Mouse (Mus musculus): ENCODE data around the gene Zfp128. TPM values are rescaled to one million over a fixed set of nuclear protein-coding genes. Genes with fewer than 3 reads are reported as not detected.

Gene Zfp128
- polyA plus RNA-seq, 1 experiment from 2014 or later = 2.5 TPM

DNA sequence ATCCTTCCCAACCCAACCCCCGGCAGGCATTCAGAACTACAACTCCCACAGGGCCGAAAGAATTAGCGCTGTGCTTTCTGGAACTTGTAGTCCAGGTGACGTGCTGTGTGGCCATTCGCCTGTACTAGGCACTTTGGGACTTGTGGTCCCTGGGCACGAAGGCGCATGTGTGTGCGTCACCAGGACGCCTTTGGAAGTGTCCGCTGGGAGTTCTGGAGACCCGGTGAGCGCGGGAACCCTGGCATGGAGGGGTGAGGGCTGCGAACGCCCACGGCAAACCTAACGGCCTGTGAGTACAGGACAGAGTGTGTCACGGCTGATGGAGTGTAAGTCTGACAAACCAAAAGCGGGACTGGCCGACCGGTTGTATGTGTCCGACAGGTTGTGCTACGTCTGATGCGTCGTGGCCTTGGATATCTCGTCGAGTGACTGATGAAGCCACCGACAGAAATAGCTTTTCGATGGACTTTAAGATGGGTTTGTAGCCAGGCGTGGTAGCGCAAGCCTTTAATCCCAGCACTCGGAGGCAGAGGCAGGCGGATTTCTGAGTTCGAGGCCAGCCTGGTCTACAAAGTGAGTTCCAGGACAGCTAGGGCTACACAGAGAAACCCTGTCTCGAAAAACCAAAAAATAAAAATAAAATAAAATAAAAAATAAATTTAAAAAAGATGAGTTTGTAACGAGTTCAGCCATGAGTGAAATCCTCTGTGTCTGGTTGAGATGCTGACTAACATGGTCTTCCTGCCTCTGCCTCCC is 16.9 kb downstream of the Zfp128 start, which contains the start of gene Zscan22:
Zscan22 (plus strand) TSS at position 161 of the 756 bp plus-strand sequence.
- Histone ChIP-seq H3K27me3 (replicated peaks; ENCODE audit: insufficient read depth, low read length) (no peaks in the 10 kb centered on the region), H3K4me2 (replicated peaks; ENCODE audit: low read depth, low read length) (peak within 1 kb of the TSS; percentile 58), H3K36me3 (ENCODE audit: insufficient read depth, low read length) (no peaks in the 10 kb centered on the region), H3K9me3 (ENCODE audit: low read length) (no peaks in the 10 kb centered on the region), H3K4me3 (ENCODE audit: low read depth, low read length) (peak within 1 kb of the TSS; percentile 69), H3K27ac (ENCODE audit: low read length) (no peak within 1 kb of the TSS), H3K4me1 (ENCODE audit: insufficient read depth, low read depth, low read length) (no peaks in the 10 kb centered on the region), H3K9ac (replicated peaks; ENCODE audit: low read depth) (peak within 1 kb of the TSS; percentile 45; the same call in 1 of the 2 replicates)
- WGBS = 4% methylated on average over 36 of the region's 36 CpGs
- no peak for TF ChIP-seq EP300 (IDR thresholded peaks at IDR 0.05)
- TF ChIP-seq CTCF (IDR thresholded peaks at IDR 0.05) = no peak; the same call in 1 of the 2 replicates
- DNase-seq (ENCODE audit: low spot score) (peak; percentile 97), ATAC-seq (peak; percentile 100)

DNA sequence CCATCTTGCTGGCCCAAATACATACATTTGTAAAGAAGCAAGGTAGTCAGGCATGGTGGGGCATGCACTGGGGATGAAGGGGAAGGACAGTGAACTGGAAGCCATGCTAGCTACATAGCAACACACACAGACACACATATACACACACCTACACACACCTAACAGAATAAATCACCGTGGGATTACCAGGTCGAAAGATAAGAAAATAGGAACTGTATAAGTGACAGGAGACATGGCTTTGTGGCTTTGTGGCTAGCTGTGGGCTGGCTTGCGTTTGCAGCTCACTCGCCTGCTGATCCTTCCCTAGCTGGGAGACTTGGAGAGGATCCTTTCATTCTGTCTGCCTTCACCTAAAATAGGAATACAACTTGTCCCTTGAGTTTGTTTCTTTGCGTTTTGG is 20.5 kb downstream of the Zfp128 start:
- H3K4me3 ChIP-seq (ENCODE audit: low read depth, low read length) = no peak overlapping the region
- no peaks in the 10 kb centered on the region for H3K9me3 ChIP-seq (ENCODE audit: low read length)
- H3K9ac ChIP-seq (replicated peaks; ENCODE audit: low read depth) = no peak overlapping the region
- no peak for ATAC-seq
- H3K27me3 ChIP-seq (replicated peaks; ENCODE audit: insufficient read depth, low read length) = no peaks in the 10 kb centered on the region
- 0 out of 2 replicates have a peak, but pooled peaks cover 4% of the 10 kb centered on the region for H3K36me3 ChIP-seq (ENCODE audit: insufficient read depth, low read length)
- no peak overlapping the region for H3K27ac ChIP-seq (ENCODE audit: low read length)
- H3K4me2 ChIP-seq (replicated peaks; ENCODE audit: low read depth, low read length) = no peak overlapping the region
- WGBS = 91% methylated on average over 5 of the region's 5 CpGs
- TF ChIP-seq EP300 (IDR thresholded peaks at IDR 0.05) (no peak), CTCF (IDR thresholded peaks at IDR 0.05) (no peak)
- DNase-seq (ENCODE audit: low spot score) = no peak
- H3K4me1 ChIP-seq (ENCODE audit: insufficient read depth, low read depth, low read length) = no peaks in the 10 kb centered on the region

DNA sequence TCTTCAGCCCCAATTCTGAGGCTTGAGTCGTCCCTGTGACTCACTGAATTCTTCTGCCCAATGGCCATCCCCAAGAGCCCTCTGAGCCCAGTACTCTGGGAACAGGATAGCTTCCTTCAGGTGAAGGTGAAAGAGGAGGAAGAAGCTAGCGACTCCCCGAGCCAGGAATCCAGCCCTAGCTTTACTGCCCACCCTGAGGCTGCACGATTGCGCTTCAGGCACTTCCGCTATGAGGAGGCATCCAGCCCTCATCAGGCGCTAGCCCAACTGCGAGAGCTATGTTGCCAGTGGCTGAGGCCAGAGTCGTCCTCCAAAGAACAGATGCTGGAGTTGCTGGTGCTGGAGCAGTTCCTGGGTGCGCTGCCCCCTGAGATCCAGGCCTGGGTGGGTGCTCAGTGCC is 22.6 kb downstream of the Zfp128 start:
- WGBS = 58% methylated on average over 10 of the region's 10 CpGs
- H3K27ac ChIP-seq (ENCODE audit: low read length) = no peak overlapping the region
- no peak overlapping the region for H3K4me3 ChIP-seq (ENCODE audit: low read depth, low read length)
- H3K27me3 ChIP-seq (replicated peaks; ENCODE audit: insufficient read depth, low read length) = no peaks in the 10 kb centered on the region
- H3K4me1 ChIP-seq (ENCODE audit: insufficient read depth, low read depth, low read length) = no peaks in the 10 kb centered on the region
- TF ChIP-seq EP300 (IDR thresholded peaks at IDR 0.05) = no peak
- no peak for TF ChIP-seq CTCF (IDR thresholded peaks at IDR 0.05)
- no peak overlapping the region for H3K9ac ChIP-seq (replicated peaks; ENCODE audit: low read depth)
- H3K9me3 ChIP-seq (ENCODE audit: low read length) = no peaks in the 10 kb centered on the region
- ATAC-seq (no peak), DNase-seq (ENCODE audit: low spot score) (no peak)
- H3K4me2 ChIP-seq (replicated peaks; ENCODE audit: low read depth, low read length) = no peak overlapping the region
- peaks cover 10% of the 10 kb centered on the region; the same call in 1 of the 2 replicates for H3K36me3 ChIP-seq (ENCODE audit: insufficient read depth, low read length)

DNA sequence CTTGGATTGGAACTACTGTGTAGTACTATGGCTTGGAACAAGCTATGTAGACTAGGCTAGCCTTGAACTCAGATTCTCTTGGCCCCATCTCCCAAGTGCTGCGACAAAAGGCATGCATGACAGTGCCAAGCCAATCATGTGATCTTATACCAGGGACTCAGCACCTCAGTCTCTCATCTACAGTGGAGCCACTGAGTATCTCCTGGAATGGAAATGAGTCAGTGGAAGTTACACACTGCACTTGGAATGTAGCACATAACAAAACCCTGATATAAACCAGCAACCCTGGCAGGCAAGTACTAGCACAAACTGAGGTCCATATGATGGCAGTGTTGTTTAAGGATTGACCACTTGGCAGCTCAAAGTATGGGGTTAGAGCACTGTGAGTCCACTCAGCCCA is 24.2 kb downstream of the Zfp128 start:
- TF ChIP-seq CTCF (IDR thresholded peaks at IDR 0.05) = no peak
- TF ChIP-seq EP300 (IDR thresholded peaks at IDR 0.05) = no peak
- Histone ChIP-seq H3K4me1 (ENCODE audit: insufficient read depth, low read depth, low read length) (no peaks in the 10 kb centered on the region; the same call in 1 of the 2 replicates), H3K4me3 (ENCODE audit: low read depth, low read length) (no peak overlapping the region), H3K36me3 (ENCODE audit: insufficient read depth, low read length) (peaks cover 10% of the 10 kb centered on the region; the same call in 1 of the 2 replicates), H3K9me3 (ENCODE audit: low read length) (no peaks in the 10 kb centered on the region), H3K27ac (ENCODE audit: low read length) (no peak overlapping the region), H3K4me2 (replicated peaks; ENCODE audit: low read depth, low read length) (no peak overlapping the region), H3K27me3 (replicated peaks; ENCODE audit: insufficient read depth, low read length) (no peaks in the 10 kb centered on the region), H3K9ac (replicated peaks; ENCODE audit: low read depth) (no peak overlapping the region)
- DNase-seq (ENCODE audit: low spot score) (no peak), ATAC-seq (no peak)
- 86% methylated on average over 1 of the region's 1 CpGs for WGBS

DNA sequence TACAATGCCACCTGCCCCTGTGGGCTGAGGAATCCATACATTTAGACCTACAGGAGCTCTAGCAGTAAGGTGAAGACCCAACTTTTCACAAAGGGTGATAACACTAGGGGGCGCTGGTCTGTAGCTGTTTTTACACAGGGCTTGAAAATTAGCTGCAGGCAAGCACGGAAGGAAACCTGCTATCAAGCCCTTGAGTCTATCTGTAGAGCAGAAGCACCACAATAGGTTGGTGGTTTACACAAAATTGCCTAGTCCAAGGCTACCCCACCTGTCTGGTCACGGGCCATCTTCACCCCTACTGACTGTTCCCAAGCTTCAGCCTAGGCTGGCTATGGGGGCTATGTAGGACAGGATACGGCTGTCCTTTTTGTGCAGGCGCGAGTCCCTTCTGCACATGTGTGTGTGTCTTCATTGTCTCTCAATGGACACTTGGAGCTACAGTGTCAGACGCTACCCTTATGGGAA is 28.6 kb downstream of the Zfp128 start:
- peak overlapping the region; percentile 93 for H3K27ac ChIP-seq (ENCODE audit: low read length)
- peak; percentile 83 for TF ChIP-seq CTCF (IDR thresholded peaks at IDR 0.05)
- peak; percentile 8; the same call in 1 of the 2 replicates for TF ChIP-seq EP300 (IDR thresholded peaks at IDR 0.05)
- H3K4me2 ChIP-seq (replicated peaks; ENCODE audit: low read depth, low read length) = peak overlapping the region; percentile 64
- H3K9ac ChIP-seq (replicated peaks; ENCODE audit: low read depth) = no peak overlapping the region
- H3K4me1 ChIP-seq (ENCODE audit: insufficient read depth, low read depth, low read length) = no peaks in the 10 kb centered on the region; the same call in 1 of the 2 replicates
- H3K9me3 ChIP-seq (ENCODE audit: low read length) = no peaks in the 10 kb centered on the region
- ATAC-seq (peak; percentile 46), DNase-seq (ENCODE audit: low spot score) (peak; percentile 85)
- no peaks in the 10 kb centered on the region for H3K27me3 ChIP-seq (replicated peaks; ENCODE audit: insufficient read depth, low read length)
- WGBS = 44% methylated on average over 7 of the region's 7 CpGs
- peak overlapping the region; percentile 48 for H3K4me3 ChIP-seq (ENCODE audit: low read depth, low read length)
- peaks cover 5% of the 10 kb centered on the region; the same call in 1 of the 2 replicates for H3K36me3 ChIP-seq (ENCODE audit: insufficient read depth, low read length)

DNA sequence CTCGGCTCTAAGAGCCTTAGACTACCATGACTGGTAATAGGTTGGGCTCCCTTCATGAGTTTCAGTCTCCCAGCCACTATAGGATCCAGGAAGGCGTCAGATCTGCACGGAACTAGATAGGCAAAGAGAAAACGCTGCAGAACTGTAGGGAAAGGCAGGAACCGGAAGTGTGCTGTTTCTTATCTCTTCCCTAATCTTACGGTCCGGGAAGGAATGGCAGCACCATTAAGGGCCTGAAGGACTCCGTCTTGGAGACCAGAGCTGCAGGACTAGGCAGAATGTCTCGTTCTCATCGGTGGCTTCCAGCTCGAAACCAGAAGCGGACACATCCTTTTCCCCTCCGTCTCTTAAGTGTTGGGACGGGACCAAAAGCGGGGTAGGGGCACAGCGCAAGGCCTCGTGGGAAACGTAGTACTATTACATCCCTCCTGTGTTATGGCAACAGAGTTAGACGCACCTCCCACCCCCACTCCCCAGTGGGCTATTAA is 29.2 kb downstream of the Zfp128 start:
- TF ChIP-seq CTCF (IDR thresholded peaks at IDR 0.05) = no peak
- no peak for TF ChIP-seq EP300 (IDR thresholded peaks at IDR 0.05)
- H3K4me2 ChIP-seq (replicated peaks; ENCODE audit: low read depth, low read length) = peak overlapping the region; percentile 64
- H3K27ac ChIP-seq (ENCODE audit: low read length) = peak overlapping the region; percentile 93
- ATAC-seq = peak; percentile 88
- 8% methylated on average over 19 of the region's 19 CpGs for WGBS
- H3K9ac ChIP-seq (replicated peaks; ENCODE audit: low read depth) = peak overlapping the region; percentile 54
- H3K27me3 ChIP-seq (replicated peaks; ENCODE audit: insufficient read depth, low read length) = no peaks in the 10 kb centered on the region
- DNase-seq (ENCODE audit: low spot score) = peak; percentile 87
- no peaks in the 10 kb centered on the region; the same call in 1 of the 2 replicates for H3K4me1 ChIP-seq (ENCODE audit: insufficient read depth, low read depth, low read length)
- H3K36me3 ChIP-seq (ENCODE audit: insufficient read depth, low read length) = peaks cover 5% of the 10 kb centered on the region; the same call in 1 of the 2 replicates
- no peaks in the 10 kb centered on the region for H3K9me3 ChIP-seq (ENCODE audit: low read length)
- H3K4me3 ChIP-seq (ENCODE audit: low read depth, low read length) = peak overlapping the region; percentile 48
